ENCODE assay signal across 27 mouse cellular contexts in genomic region chr13:102131459-102131858, GRCm38 (mm10).
"Had no signal": no experiment of that assay in that cellular context is flagged by ENCODE, and none has a peak within 500 bp of the region (broad histone marks: within the 10 kb centered on the region; RNA-seq: fewer than 3 reads in every experiment).

No protein-coding gene starts in this region.

- H3K4me2 ChIP-seq: heart, embryonic 13.5 days; heart, embryonic 15.5 days; hindbrain, embryonic 12.5 days; hindbrain, embryonic 15.5 days; kidney, embryonic 15.5 days; limb, embryonic 12.5 days; liver, embryonic 11.5 days; liver, embryonic 13.5 days; liver, embryonic 15.5 days had no signal

- H3K4me3 ChIP-seq: gastrocnemius, adult 2 months; heart, embryonic 10.5 days; heart, embryonic 13.5 days; heart, embryonic 15.5 days; hindbrain, embryonic 12.5 days; hindbrain, embryonic 15.5 days; kidney, embryonic 15.5 days; layer of hippocampus, adult 2 months; limb, embryonic 10.5 days; limb, embryonic 12.5 days; liver, embryonic 13.5 days; liver, embryonic 15.5 days had no signal

- H3K36me3 ChIP-seq: heart, embryonic 10.5 days; heart, embryonic 13.5 days; heart, embryonic 15.5 days; hindbrain, embryonic 12.5 days; hindbrain, embryonic 15.5 days; kidney, embryonic 15.5 days; limb, embryonic 10.5 days; limb, embryonic 12.5 days; liver, embryonic 13.5 days; liver, embryonic 15.5 days had no signal

- H3K9me3 ChIP-seq: heart, embryonic 10.5 days; heart, embryonic 13.5 days; heart, embryonic 15.5 days; hindbrain, embryonic 12.5 days; hindbrain, embryonic 15.5 days; kidney, embryonic 15.5 days; limb, embryonic 10.5 days; limb, embryonic 12.5 days; liver, embryonic 13.5 days; liver, embryonic 15.5 days had no signal

- H3K9ac ChIP-seq: heart, embryonic 13.5 days; heart, embryonic 15.5 days; hindbrain, embryonic 12.5 days; hindbrain, embryonic 15.5 days; kidney, embryonic 15.5 days; limb, embryonic 12.5 days; liver, embryonic 13.5 days; liver, embryonic 15.5 days had no signal

- ATAC-seq: hindbrain, postnatal 0 days had no signal

- H3K27ac ChIP-seq: gastrocnemius, adult 2 months; heart, embryonic 10.5 days; heart, embryonic 13.5 days; heart, embryonic 15.5 days; hindbrain, embryonic 12.5 days; hindbrain, embryonic 15.5 days; hindbrain, postnatal 0 days; kidney, embryonic 15.5 days; kidney, postnatal 0 days; layer of hippocampus, adult 2 months; limb, embryonic 10.5 days; limb, embryonic 12.5 days; liver, embryonic 13.5 days; liver, embryonic 15.5 days had no signal

- H3K4me1 ChIP-seq: heart, embryonic 10.5 days; heart, embryonic 13.5 days; heart, embryonic 15.5 days; hindbrain, embryonic 12.5 days; kidney, embryonic 15.5 days; limb, embryonic 10.5 days; liver, embryonic 13.5 days; liver, embryonic 15.5 days had no signal

- DNase-seq: gastrocnemius, adult 2 months; gastrocnemius, postnatal 10 days; gastrocnemius, postnatal 25 days; heart, adult 18-20 months; heart, postnatal 14 days; heart, postnatal 36 days; kidney, adult 11 months; kidney, adult 2 months; kidney, adult 9 months; kidney, postnatal 14 days; kidney, postnatal 36 days; layer of hippocampus, postnatal 36 days; liver; liver, embryonic 13.5 days had no signal

- H3K27me3 ChIP-seq: heart, embryonic 13.5 days; heart, embryonic 15.5 days; hindbrain, embryonic 12.5 days; hindbrain, embryonic 15.5 days; kidney, embryonic 15.5 days; limb, embryonic 12.5 days; liver, embryonic 13.5 days; liver, embryonic 15.5 days had no signal
